Mouse (Mus musculus) hindbrain, postnatal 0 days (tissue): Measurements from ENCODE around the gene Azin2. TPM values are rescaled to one million over a fixed set of nuclear protein-coding genes. Genes with fewer than 3 reads are reported as not detected.

Experiments
- ATAC-seq: fragments of 200-750 bp; cut with Nextera tagmentation; 2 replicates; pipeline ENCODE4 v1.8.0; 2017; ENCODE audit warnings: mild to moderate bottlenecking, moderate TSS enrichment, moderate library complexity
- DNase-seq: peaks from one replicate; pipeline ENCODE4 v3.0.0-alpha.2; 2015; ENCODE audit warnings: low spot score
- H3K27ac ChIP-seq: fragments of 300-500 bp; sonication (generic); 2 replicates; pipeline ENCODE4 v1.5.1; 2014; ENCODE audit warnings: mild to moderate bottlenecking
- H3K27me3 ChIP-seq: fragments of 300-500 bp; sonication (generic); 2 replicates; pipeline ENCODE4 v1.6.1; 2014; ENCODE audit warnings: low read length, mixed read lengths; ENCODE audit not compliant: insufficient read depth
- H3K36me3 ChIP-seq: fragments of 300-500 bp; sonication (generic); 2 replicates; pipeline ENCODE4 v1.6.1; 2014; ENCODE audit warnings: low read length, mixed read lengths; ENCODE audit not compliant: insufficient read depth
- H3K4me1 ChIP-seq: fragments of 300-500 bp; sonication (generic); 2 replicates; pipeline ENCODE4 v1.6.1; 2014; ENCODE audit warnings: antibody characterized with exemption, low read length, mixed read lengths; ENCODE audit not compliant: insufficient read depth
- H3K4me2 ChIP-seq: fragments of 300-500 bp; sonication (generic); 2 replicates; pipeline ENCODE4 v1.6.1; 2014; ENCODE audit warnings: low read depth, mild to moderate bottlenecking, low read length, moderate library complexity, mixed read lengths
- H3K4me3 ChIP-seq: fragments of 300-500 bp; sonication (generic); 2 replicates; pipeline ENCODE4 v1.5.1; 2014; ENCODE audit warnings: low read length
- H3K9ac ChIP-seq: fragments of 300-500 bp; sonication (generic); replicated peaks from 2 replicates; pipeline ENCODE4 v1.6.1; 2014; ENCODE audit warnings: mild to moderate bottlenecking, low read length, moderate library complexity, mixed read lengths
- H3K9me3 ChIP-seq: fragments of 300-500 bp; sonication (generic); 2 replicates; pipeline ENCODE4 v1.6.1; 2016; ENCODE audit warnings: low read length, mixed read lengths
- CTCF ChIP-seq: IDR thresholded peaks from 2 replicates; pipeline ENCODE4 v1.5.1; 2016; ENCODE audit warnings: antibody characterized with exemption, control low read depth, low read depth
- WGBS: fragments of 180-500 bp; shearing (Covaris S2); extraction: QIAGEN DNeasy Blood & Tissue Kit; methylation state at CpG from one replicate; pipeline ENCODE4 v1.1.7; 2014; 5-methylcytosine and 5-hydroxymethylcytosine counted together
- polyA plus RNA-seq: library from polyadenylated mRNA; unstranded; fragments of >200 nt; fragmentation: Nextera tagmentation; extraction: Ambion mirVana; gene quantifications from 2 replicates; pipeline ENCODE4 v1.2.1, GENCODE M21; 2015
- total RNA-seq: library from RNA; depleted of rRNA; stranded (reverse); fragments of >200 nt; gene quantifications from 2 replicates; pipeline ENCODE4 v1.2.3, GENCODE M21; 2014

Azin2 gene
- total and polyA plus RNA-seq, 2 experiments from 2014 or later, result 32.7 to 32.9 TPM

DNA sequence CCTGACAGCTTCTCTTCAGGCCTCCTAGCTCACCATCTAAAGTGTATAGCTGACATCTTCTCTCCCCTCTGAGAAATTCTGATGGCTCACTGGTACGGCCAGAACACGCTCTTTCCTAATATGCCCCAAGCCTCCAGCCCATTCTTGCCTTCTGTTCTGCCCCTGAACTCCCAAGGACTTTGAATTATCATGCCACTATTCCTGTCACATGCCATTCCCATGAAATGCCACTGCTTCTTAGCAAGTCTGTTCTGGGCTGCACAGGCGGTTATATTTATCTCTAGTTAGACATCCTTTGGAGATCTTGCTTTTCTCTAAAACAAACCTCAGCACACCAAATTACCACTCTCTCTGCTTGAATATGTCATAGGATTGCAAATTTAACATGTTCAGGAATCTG lies 38.6 kb downstream of the Azin2 start:
- no peaks in the 10 kb centered on the region for H3K9me3 ChIP-seq
- H3K4me1 ChIP-seq, result no peaks in the 10 kb centered on the region
- no peaks in the 10 kb centered on the region for H3K36me3 ChIP-seq
- H3K27me3 ChIP-seq, result no peaks in the 10 kb centered on the region
- no peak for TF ChIP-seq CTCF
- no peak overlapping the region for H3K4me2 ChIP-seq
- no peak overlapping the region for H3K9ac ChIP-seq
- no peak overlapping the region for H3K4me3 ChIP-seq
- WGBS, result 88% methylated on average over 3 of the region's 3 CpGs
- H3K27ac ChIP-seq, result no peak overlapping the region
- DNase-seq (no peak), ATAC-seq (no peak)

- Histone ChIP-seq H3K9ac (no peak overlapping the region), H3K4me1 (no peaks in the 10 kb centered on the region), H3K4me2 (no peak overlapping the region), H3K4me3 (no peak overlapping the region), H3K27ac (no peak overlapping the region), H3K27me3 (no peaks in the 10 kb centered on the region), H3K36me3 (no peaks in the 10 kb centered on the region), H3K9me3 (no peaks in the 10 kb centered on the region)
- ATAC-seq (0 out of 2 replicates have a peak, but pooled peaks have one; percentile 32), DNase-seq (no peak)
- 32% methylated on average over 10 of the region's 10 CpGs for WGBS
- TF ChIP-seq CTCF, result no peak
Measured at GRCm38 (mm10) chr4:128919106-128919505, 43.1 kb downstream of the Azin2 start.

DNA sequence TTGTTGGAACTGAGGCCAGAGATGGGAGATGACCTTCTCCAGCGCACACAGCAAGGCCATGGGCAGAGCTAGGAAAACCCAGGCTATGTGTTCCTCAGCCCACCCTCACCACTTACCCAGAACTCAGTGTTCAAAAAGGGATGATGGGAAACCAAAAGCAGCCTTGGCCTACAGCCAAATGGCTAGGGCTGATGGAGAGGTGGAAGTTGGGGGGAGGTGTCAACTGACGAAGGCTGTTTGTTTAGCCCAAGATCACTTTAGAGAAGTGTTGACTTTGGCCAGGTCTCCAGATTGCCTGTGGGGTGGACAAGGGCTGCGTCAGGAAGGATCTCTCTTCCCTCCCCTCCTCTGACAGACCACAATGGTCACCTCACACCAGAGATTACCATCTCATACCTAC lies 44.1 kb downstream of the Azin2 start:
- no peak overlapping the region for H3K4me2 ChIP-seq
- H3K9ac ChIP-seq, result no peak overlapping the region
- WGBS, result 48% methylated on average over 3 of the region's 3 CpGs
- H3K4me3 ChIP-seq, result no peak overlapping the region
- DNase-seq (peak; percentile 32), ATAC-seq (no peak)
- H3K27ac ChIP-seq, result no peak overlapping the region
- TF ChIP-seq CTCF, result no peak
- H3K4me1 ChIP-seq, result no peaks in the 10 kb centered on the region
- H3K36me3 ChIP-seq, result no peaks in the 10 kb centered on the region
- H3K9me3 ChIP-seq, result no peaks in the 10 kb centered on the region
- H3K27me3 ChIP-seq, result no peaks in the 10 kb centered on the region

DNA sequence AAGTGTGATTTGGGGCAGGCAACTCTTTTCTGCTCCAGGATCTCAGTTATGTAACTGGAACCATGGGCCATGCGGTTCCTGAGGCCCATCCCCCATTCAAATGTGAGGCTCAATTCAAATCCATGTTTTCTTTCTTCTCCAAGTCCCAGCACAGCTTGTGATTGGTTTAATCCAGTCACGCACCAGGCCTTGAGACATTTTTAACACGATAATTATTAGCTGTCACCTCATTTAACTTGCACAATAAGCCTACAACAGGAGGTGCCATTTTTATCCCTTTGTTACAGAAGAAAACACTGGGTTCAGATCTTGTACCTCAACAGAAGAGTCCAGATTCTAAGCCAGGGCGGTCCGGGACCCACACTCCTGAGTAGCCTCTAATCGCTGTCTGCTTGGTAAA lies 44.5 kb downstream of the Azin2 start:
- Histone ChIP-seq H3K4me2 (no peak overlapping the region), H3K27ac (no peak overlapping the region), H3K27me3 (no peaks in the 10 kb centered on the region), H3K9ac (no peak overlapping the region), H3K36me3 (no peaks in the 10 kb centered on the region), H3K4me3 (no peak overlapping the region), H3K9me3 (no peaks in the 10 kb centered on the region), H3K4me1 (no peaks in the 10 kb centered on the region)
- 60% methylated on average over 6 of the region's 6 CpGs for WGBS
- no peak for TF ChIP-seq CTCF
- DNase-seq, result peak; percentile 38
- ATAC-seq, result no peak

- ATAC-seq (no peak), DNase-seq (no peak)
- Histone ChIP-seq H3K4me3 (no peak overlapping the region), H3K9ac (no peak overlapping the region), H3K27ac (no peak overlapping the region), H3K36me3 (no peaks in the 10 kb centered on the region), H3K27me3 (no peaks in the 10 kb centered on the region), H3K4me1 (no peaks in the 10 kb centered on the region), H3K4me2 (no peak overlapping the region), H3K9me3 (no peaks in the 10 kb centered on the region)
- WGBS, result 67% methylated on average over 3 of the region's 3 CpGs
- TF ChIP-seq CTCF, result no peak
Measured at GRCm38 (mm10) chr4:128917119-128917518, 45.1 kb downstream of the Azin2 start.

DNA sequence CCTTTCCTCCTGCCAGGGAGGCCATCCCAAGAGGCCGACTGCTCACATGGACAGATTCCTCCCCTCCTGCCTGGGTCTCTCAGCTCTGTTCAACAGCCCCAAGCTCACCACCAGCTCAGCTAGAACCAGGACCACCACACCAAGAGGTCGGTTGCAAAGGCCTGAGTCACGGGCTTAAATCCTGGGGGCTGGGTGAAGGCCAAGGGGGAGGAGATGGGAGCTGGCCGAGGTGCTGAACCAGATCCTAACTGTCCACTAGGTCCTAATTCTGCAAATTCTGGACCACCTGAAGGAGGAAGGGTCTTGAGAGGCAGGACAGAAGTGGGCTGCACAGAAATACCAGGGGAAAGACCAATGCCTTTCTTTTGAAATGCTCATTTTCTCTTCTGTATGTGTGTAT lies 48.4 kb downstream of the Azin2 start:
- TF ChIP-seq CTCF, result no peak
- DNase-seq (peak; percentile 33), ATAC-seq (no peak)
- Histone ChIP-seq H3K4me1 (no peaks in the 10 kb centered on the region), H3K4me2 (no peak overlapping the region), H3K9ac (no peak overlapping the region), H3K27ac (no peak overlapping the region), H3K27me3 (no peaks in the 10 kb centered on the region), H3K4me3 (no peak overlapping the region), H3K9me3 (no peaks in the 10 kb centered on the region), H3K36me3 (peaks cover 14% of the 10 kb centered on the region; the same call in 1 of the 2 replicates)
- 29% methylated on average over 4 of the region's 4 CpGs for WGBS

- Histone ChIP-seq H3K9me3 (no peaks in the 10 kb centered on the region), H3K36me3 (peaks cover 14% of the 10 kb centered on the region; the same call in 1 of the 2 replicates), H3K4me3 (no peak overlapping the region), H3K27ac (no peak overlapping the region), H3K9ac (no peak overlapping the region), H3K4me1 (no peaks in the 10 kb centered on the region), H3K27me3 (no peaks in the 10 kb centered on the region), H3K4me2 (no peak overlapping the region)
- WGBS, result 92% methylated on average over 10 of the region's 10 CpGs
- DNase-seq, result no peak
- no peak for TF ChIP-seq CTCF
- no peak for ATAC-seq
Measured at GRCm38 (mm10) chr4:128912085-128912484, 50.2 kb downstream of the Azin2 start.
